Mouse (Mus musculus) kidney, adult 9 months (tissue): ENCODE measurements around the gene Rgl2.
"Not testable (repeated sequence)": the region's sequence is repeated elsewhere in the genome, so short reads cannot be mapped to it uniquely, and the experiment has no call there.

Source experiments
- DNase-seq: peaks from one replicate; pipeline ENCODE4 v3.0.0; 2022

Rgl2 gene

GRCm38 (mm10) chr17:33929371-33930279 lies at the start of gene Rgl2:
Rgl2 (plus strand) TSS chr17:33929543.
- peak; percentile 92 for DNase-seq

GRCm38 (mm10) chr17:33884320-33884719 lies 45.0 kb upstream of the Rgl2 start:
- DNase-seq: not testable (repeated sequence)

- DNase-seq: peak; percentile 62
Measured at GRCm38 (mm10) chr17:33887802-33888201, 41.5 kb upstream of the Rgl2 start.

GRCm38 (mm10) chr17:33888230-33888629 lies 41.1 kb upstream of the Rgl2 start:
- DNase-seq: not testable (repeated sequence)

GRCm38 (mm10) chr17:33889941-33890532 lies 39.3 kb upstream of the Rgl2 start:
- DNase-seq: not testable (repeated sequence)

GRCm38 (mm10) chr17:33890533-33891059 lies 38.7 kb upstream of the Rgl2 start, which contains the start of gene Kifc1:
Kifc1 (minus strand) TSS chr17:33890661.
- peak; percentile 100 for DNase-seq

- DNase-seq: peak; percentile 23
Measured at GRCm38 (mm10) chr17:33891357-33891756, 38.0 kb upstream of the Rgl2 start.

- peak; percentile 34 for DNase-seq
Measured at GRCm38 (mm10) chr17:33891892-33892291, 37.5 kb upstream of the Rgl2 start.

GRCm38 (mm10) chr17:33892429-33892828 lies 36.9 kb upstream of the Rgl2 start:
- no peak for DNase-seq

GRCm38 (mm10) chr17:33893011-33893410 lies 36.3 kb upstream of the Rgl2 start:
- DNase-seq: not testable (repeated sequence)

GRCm38 (mm10) chr17:33897114-33897794 lies 32.1 kb upstream of the Rgl2 start:
- DNase-seq: peak; percentile 47

- DNase-seq: not testable (repeated sequence)
Measured at GRCm38 (mm10) chr17:33898193-33898592, 31.1 kb upstream of the Rgl2 start.

- DNase-seq: no peak
Measured at GRCm38 (mm10) chr17:33899642-33900041, 29.7 kb upstream of the Rgl2 start.

- no peak for DNase-seq
Measured at GRCm38 (mm10) chr17:33900281-33900988, 28.9 kb upstream of the Rgl2 start.

- DNase-seq: no peak
Measured at GRCm38 (mm10) chr17:33900989-33901314, 28.4 kb upstream of the Rgl2 start.

- no peak for DNase-seq
Measured at GRCm38 (mm10) chr17:33901653-33902052, 27.7 kb upstream of the Rgl2 start.

GRCm38 (mm10) chr17:33902079-33902478 lies 27.3 kb upstream of the Rgl2 start:
- DNase-seq: no peak

- no peak for DNase-seq
Measured at GRCm38 (mm10) chr17:33902491-33902890, 26.9 kb upstream of the Rgl2 start.

GRCm38 (mm10) chr17:33903911-33904651 lies 25.3 kb upstream of the Rgl2 start:
- not testable (repeated sequence) for DNase-seq

GRCm38 (mm10) chr17:33904835-33905234 lies 24.5 kb upstream of the Rgl2 start, which contains the start of gene Platr17:
Platr17 (plus strand) TSS chr17:33905135.
- DNase-seq: not testable (repeated sequence)

GRCm38 (mm10) chr17:33908331-33909076 lies 20.8 kb upstream of the Rgl2 start:
- DNase-seq: peak; percentile 58
